Mouse (Mus musculus) C2C12 (cell line): ENCODE measurements around the gene Khk.

Source experiments
- CEBPB ChIP-seq: IDR thresholded peaks from one replicate; pipeline ENCODE4 v1.6.1; 2011; ENCODE audit warnings: low read depth, mild to moderate bottlenecking, control low read depth, moderate library complexity
- CTCF ChIP-seq: IDR thresholded peaks from one replicate; pipeline ENCODE4 v1.5.1; 2011; ENCODE audit not compliant: control insufficient read depth, insufficient read depth, insufficient read length
- FOSL1 ChIP-seq: IDR thresholded peaks from one replicate; pipeline ENCODE4 v1.8.0; 2011; ENCODE audit warnings: mild to moderate bottlenecking, low read length; ENCODE audit not compliant: poor library complexity, insufficient read depth, severe bottlenecking
- MAX ChIP-seq: IDR thresholded peaks from one replicate; pipeline ENCODE4 v1.6.1; 2011; ENCODE audit warnings: mild to moderate bottlenecking, control low read depth
- MYOD1 ChIP-seq: IDR thresholded peaks from one replicate; pipeline ENCODE4 v1.6.1; 2011; ENCODE audit warnings: low read depth; ENCODE audit not compliant: control insufficient read depth, insufficient read length
- MYOG ChIP-seq: IDR thresholded peaks from one replicate; pipeline ENCODE4 v1.6.1; 2011; ENCODE audit not compliant: control insufficient read depth, insufficient read length; ENCODE audit errors: extremely low read depth
- USF1 ChIP-seq: IDR thresholded peaks from one replicate; pipeline ENCODE4 v1.6.1; 2011; ENCODE audit warnings: low read depth, mild to moderate bottlenecking, control low read depth, moderate library complexity

- TF ChIP-seq CEBPB (no peak), CTCF (no peak), USF1 (no peak), MYOD1 (no peak), MAX (no peak), MYOG (no peak), FOSL1 (no peak)
Observed at GRCm38 (mm10) chr5:30957891-30958290, 36.7 kb downstream of the Khk start.
